Mouse (Mus musculus): ENCODE measurements around the gene Vamp5. TPM values are rescaled to one million over a fixed set of nuclear protein-coding genes. Genes with fewer than 3 reads are reported as not detected.

Gene Vamp5
- total RNA-seq, 2 experiments from 2014 or later, result 35.1 to 38.5 TPM

- DNase-seq, result peak; percentile 88 to 93
These were observed 9.9 kb upstream of the Vamp5 start, which contains the start of gene Vamp8 for GRCm38 (mm10) chr6:72389941-72390771. Vamp8 (minus strand) TSS chr6:72390703.

GRCm38 (mm10) chr6:72389471-72389940, 9.2 kb upstream of the Vamp5 start:
- DNase-seq, result peak in 1 of 2 experiments; percentile 27

- no peak for DNase-seq
These were observed 8.6 kb upstream of the Vamp5 start for GRCm38 (mm10) chr6:72388791-72389329.

GRCm38 (mm10) chr6:72388266-72388665, 8.0 kb upstream of the Vamp5 start:
- no peak for DNase-seq

- DNase-seq, result no peak
These were observed 7.5 kb upstream of the Vamp5 start for GRCm38 (mm10) chr6:72387816-72388215.

- no peak for DNase-seq
These were observed 6.3 kb upstream of the Vamp5 start for GRCm38 (mm10) chr6:72386561-72386960.

GRCm38 (mm10) chr6:72385258-72385657, 5.0 kb upstream of the Vamp5 start:
- DNase-seq, result no peak

- no peak for DNase-seq
These were observed 3.7 kb upstream of the Vamp5 start for GRCm38 (mm10) chr6:72383952-72384351.

- DNase-seq, result no peak
These were observed 3.0 kb upstream of the Vamp5 start for GRCm38 (mm10) chr6:72383142-72383820.

GRCm38 (mm10) chr6:72382494-72382893, 2.2 kb upstream of the Vamp5 start:
- no peak for DNase-seq

GRCm38 (mm10) chr6:72379377-72380130, 714 bp downstream of the Vamp5 start:
- no peak for DNase-seq

- no peak for DNase-seq
These were observed 1.6 kb downstream of the Vamp5 start for GRCm38 (mm10) chr6:72378510-72379234.

GRCm38 (mm10) chr6:72374820-72375563, 5.3 kb downstream of the Vamp5 start:
- DNase-seq, result no peak

GRCm38 (mm10) chr6:72374206-72374605, 6.1 kb downstream of the Vamp5 start:
- no peak for DNase-seq

GRCm38 (mm10) chr6:72373184-72373583, 7.1 kb downstream of the Vamp5 start:
- peak in 1 of 2 experiments; percentile 58 for DNase-seq

- no peak for DNase-seq
These were observed 8.7 kb downstream of the Vamp5 start for GRCm38 (mm10) chr6:72371571-72371970.

GRCm38 (mm10) chr6:72371147-72371546, 9.1 kb downstream of the Vamp5 start:
- DNase-seq, result peak in 1 of 2 experiments; percentile 71

- DNase-seq, result peak; percentile 84
These were observed 10.2 kb downstream of the Vamp5 start for GRCm38 (mm10) chr6:72370091-72370490.

- no peak for DNase-seq
These were observed 10.7 kb downstream of the Vamp5 start for GRCm38 (mm10) chr6:72369557-72369956.

GRCm38 (mm10) chr6:72367460-72367974, 12.8 kb downstream of the Vamp5 start:
- DNase-seq, result no peak

Data from adrenal gland, postnatal 36 days (tissue).